Mouse (Mus musculus): ENCODE data around the gene Kcnip4. TPM values are rescaled to one million over a fixed set of nuclear protein-coding genes. Genes with fewer than 3 reads are reported as not detected.

Kcnip4 gene
- polyA plus RNA-seq, 1 experiment: 0.04 TPM

GRCm38 (mm10) chr5:48412261-48412660 lies 1112.4 kb downstream of the Kcnip4 start:
- DNase-seq (ENCODE audit: low read depth): no peak

GRCm38 (mm10) chr5:48411462-48411861 lies 1113.2 kb downstream of the Kcnip4 start:
- no peak for DNase-seq (ENCODE audit: low read depth)

- no peak for DNase-seq (ENCODE audit: low read depth)
Measured at GRCm38 (mm10) chr5:48410348-48410747, 1114.4 kb downstream of the Kcnip4 start.

GRCm38 (mm10) chr5:48408276-48408675 lies 1116.4 kb downstream of the Kcnip4 start:
- DNase-seq (ENCODE audit: low read depth): no peak

- DNase-seq (ENCODE audit: low read depth): no peak
Measured at GRCm38 (mm10) chr5:48402497-48402896, 1122.2 kb downstream of the Kcnip4 start.

GRCm38 (mm10) chr5:48371890-48372766 lies 1152.6 kb downstream of the Kcnip4 start:
- DNase-seq (ENCODE audit: low read depth): peak; percentile 73

- no peak for DNase-seq (ENCODE audit: low read depth)
Measured at GRCm38 (mm10) chr5:48349309-48349708, 1175.4 kb downstream of the Kcnip4 start.

GRCm38 (mm10) chr5:48345983-48346648 lies 1178.6 kb downstream of the Kcnip4 start:
- DNase-seq (ENCODE audit: low read depth): no peak

- DNase-seq (ENCODE audit: low read depth): no peak
Measured at GRCm38 (mm10) chr5:48345095-48345982, 1179.4 kb downstream of the Kcnip4 start.

- no peak for DNase-seq (ENCODE audit: low read depth)
Measured at GRCm38 (mm10) chr5:48340808-48341433, 1183.8 kb downstream of the Kcnip4 start.
